Mouse (Mus musculus): ENCODE data around the gene Otulinl. TPM values are rescaled to one million over a fixed set of nuclear protein-coding genes. Genes with fewer than 3 reads are reported as not detected.

Otulinl gene
- polyA plus RNA-seq, 1 experiment from 2014 or later: 10.0 TPM

GRCm38 (mm10) chr15:27702031-27702971 is 20.9 kb upstream of the Otulinl start:
- peaks cover 14% of the 10 kb centered on the region for H3K4me1 ChIP-seq
- no peak overlapping the region for H3K4me3 ChIP-seq
- no peak overlapping the region for H3K9ac ChIP-seq
- ATAC-seq (ENCODE audit: low FRiP score): no peak
- H3K4me2 ChIP-seq (replicated peaks): no peak overlapping the region
- H3K9me3 ChIP-seq (replicated peaks): no peaks in the 10 kb centered on the region
- 42% methylated on average over 11 of the region's 11 CpGs for WGBS
- H3K27me3 ChIP-seq: no peaks in the 10 kb centered on the region
- no peaks in the 10 kb centered on the region for H3K36me3 ChIP-seq
- H3K27ac ChIP-seq: no peak overlapping the region

DNA sequence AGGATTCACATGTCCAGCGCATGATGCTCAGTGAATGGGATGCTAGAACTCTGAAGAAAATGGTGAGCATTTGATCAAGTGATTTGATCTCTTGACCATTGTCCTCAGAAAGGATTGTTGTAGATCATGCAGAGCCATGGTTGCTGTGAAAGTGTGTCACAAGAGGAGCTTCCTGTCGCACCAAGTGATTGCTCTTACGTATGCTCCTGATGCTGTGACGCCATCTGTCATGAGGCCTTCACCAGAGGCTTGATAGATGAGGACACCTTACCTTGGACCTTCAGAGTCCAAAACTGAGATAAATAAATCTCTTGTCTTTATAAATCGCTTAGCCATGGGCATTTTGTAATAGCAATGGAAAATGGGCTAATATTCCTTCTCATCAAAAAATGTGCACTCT is 16.3 kb upstream of the Otulinl start:
- WGBS: 93% methylated on average over 5 of the region's 5 CpGs

DNA sequence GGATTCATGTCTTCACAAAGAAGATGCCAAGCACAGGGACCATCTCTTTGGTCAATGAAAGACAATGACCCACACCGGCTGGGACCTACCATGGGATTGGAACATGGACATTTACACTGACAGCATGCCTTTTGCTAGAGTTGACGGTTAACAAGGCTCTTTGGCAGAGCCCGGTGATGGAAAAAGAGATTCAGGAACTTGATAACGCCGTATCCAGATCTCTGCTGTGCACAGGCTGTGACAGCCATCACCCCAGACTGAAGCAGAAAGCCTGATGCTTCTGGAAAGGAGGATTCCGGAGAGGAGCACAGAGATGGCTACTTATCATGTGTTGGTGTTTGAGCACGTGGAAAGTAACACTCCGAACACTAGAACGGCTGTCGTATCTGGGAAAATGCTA is 11.9 kb upstream of the Otulinl start:
- Histone ChIP-seq H3K27ac (no peak overlapping the region), H3K36me3 (no peaks in the 10 kb centered on the region), H3K4me3 (no peak overlapping the region), H3K9me3 (replicated peaks) (no peaks in the 10 kb centered on the region), H3K4me1 (no peaks in the 10 kb centered on the region), H3K27me3 (no peaks in the 10 kb centered on the region), H3K9ac (no peak overlapping the region), H3K4me2 (replicated peaks) (no peak overlapping the region)
- ATAC-seq (ENCODE audit: low FRiP score): no peak
- WGBS: 91% methylated on average over 10 of the region's 10 CpGs

More for the DNA sequence above, 16.3 kb upstream of the Otulinl start:
- Histone ChIP-seq H3K27ac (no peak overlapping the region), H3K4me1 (peaks cover 6% of the 10 kb centered on the region), H3K27me3 (no peaks in the 10 kb centered on the region), H3K4me2 (replicated peaks) (no peak overlapping the region), H3K9ac (no peak overlapping the region), H3K9me3 (replicated peaks) (no peaks in the 10 kb centered on the region), H3K4me3 (no peak overlapping the region), H3K36me3 (no peaks in the 10 kb centered on the region)
- no peak for ATAC-seq (ENCODE audit: low FRiP score)

- no peak overlapping the region for H3K4me3 ChIP-seq
- 69% methylated on average over 7 of the region's 7 CpGs for WGBS
- H3K4me2 ChIP-seq (replicated peaks): no peak overlapping the region
- ATAC-seq (ENCODE audit: low FRiP score): no peak
- H3K27ac ChIP-seq: no peak overlapping the region
- no peaks in the 10 kb centered on the region for H3K36me3 ChIP-seq
- H3K4me1 ChIP-seq: no peaks in the 10 kb centered on the region
- H3K9ac ChIP-seq: no peak overlapping the region
- H3K9me3 ChIP-seq (replicated peaks): no peaks in the 10 kb centered on the region
- no peaks in the 10 kb centered on the region for H3K27me3 ChIP-seq
Observed at GRCm38 (mm10) chr15:27692161-27692560, 10.8 kb upstream of the Otulinl start.

DNA sequence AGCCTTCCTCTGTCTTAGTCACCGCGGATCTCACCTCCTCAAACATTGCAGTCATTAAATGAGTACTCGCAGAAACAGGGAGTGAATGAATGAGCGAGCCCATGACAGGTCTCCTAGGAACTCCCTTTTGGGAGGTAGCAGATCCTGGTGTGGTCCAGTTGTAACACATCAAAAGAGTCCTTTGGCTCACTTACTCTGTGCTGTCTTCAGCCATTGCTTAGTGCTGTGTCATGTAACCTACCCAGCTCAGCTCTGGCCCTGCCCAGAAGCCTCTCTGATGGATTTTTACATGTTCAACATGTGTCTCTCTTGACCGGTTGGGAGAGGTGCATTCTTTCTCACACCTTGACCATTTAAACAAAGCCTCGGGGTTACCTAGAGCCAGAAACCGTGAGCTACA is 9.8 kb upstream of the Otulinl start:
- H3K27me3 ChIP-seq: no peaks in the 10 kb centered on the region
- WGBS: 94% methylated on average over 7 of the region's 7 CpGs
- H3K4me1 ChIP-seq: no peaks in the 10 kb centered on the region
- no peak overlapping the region for H3K27ac ChIP-seq
- H3K36me3 ChIP-seq: no peaks in the 10 kb centered on the region
- no peaks in the 10 kb centered on the region for H3K9me3 ChIP-seq (replicated peaks)
- ATAC-seq (ENCODE audit: low FRiP score): no peak
- no peak overlapping the region for H3K4me2 ChIP-seq (replicated peaks)
- no peak overlapping the region for H3K9ac ChIP-seq
- H3K4me3 ChIP-seq: no peak overlapping the region

- WGBS: 71% methylated on average over 9 of the region's 9 CpGs
- ATAC-seq (ENCODE audit: low FRiP score): no peak
Observed at GRCm38 (mm10) chr15:27688041-27688651, 6.8 kb upstream of the Otulinl start.

GRCm38 (mm10) chr15:27684813-27685212 is 3.4 kb upstream of the Otulinl start:
- no peak overlapping the region for H3K4me2 ChIP-seq (replicated peaks)
- no peaks in the 10 kb centered on the region; the same call in 1 of the 2 replicates for H3K27me3 ChIP-seq
- 90% methylated on average over 7 of the region's 7 CpGs for WGBS
- H3K9me3 ChIP-seq (replicated peaks): no peaks in the 10 kb centered on the region
- no peak overlapping the region for H3K9ac ChIP-seq
- H3K4me3 ChIP-seq: no peak overlapping the region
- no peak for ATAC-seq (ENCODE audit: low FRiP score)
- peaks cover 5% of the 10 kb centered on the region; the same call in 1 of the 2 replicates for H3K4me1 ChIP-seq
- H3K36me3 ChIP-seq: no peaks in the 10 kb centered on the region
- H3K27ac ChIP-seq: no peak overlapping the region

More at GRCm38 (mm10) chr15:27688041-27688651, 6.8 kb upstream of the Otulinl start:
- Histone ChIP-seq H3K9ac (no peak overlapping the region), H3K27me3 (no peaks in the 10 kb centered on the region), H3K4me2 (replicated peaks) (no peak overlapping the region), H3K9me3 (replicated peaks) (no peaks in the 10 kb centered on the region), H3K36me3 (no peaks in the 10 kb centered on the region), H3K4me3 (no peak overlapping the region), H3K4me1 (no peaks in the 10 kb centered on the region), H3K27ac (no peak overlapping the region)

DNA sequence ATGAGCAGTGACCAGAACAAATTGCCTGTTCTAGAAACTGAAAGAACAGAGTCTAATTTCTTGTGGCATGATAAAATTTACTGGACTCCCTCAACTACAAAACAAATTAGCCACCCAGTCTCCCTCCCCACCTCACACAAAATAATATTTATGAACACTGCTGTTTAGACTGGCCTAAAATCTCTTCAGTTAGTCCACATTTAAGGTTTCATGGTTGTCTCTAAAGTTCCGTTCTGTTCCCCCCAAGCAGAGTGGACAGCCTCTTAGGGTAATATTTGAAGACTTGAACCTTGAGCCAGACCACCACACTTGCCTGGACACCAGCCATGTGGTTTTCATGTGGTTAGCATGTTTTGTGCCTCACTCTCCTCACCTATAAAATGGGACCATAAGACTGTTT is 1.8 kb upstream of the Otulinl start:
- peaks cover 3% of the 10 kb centered on the region; the same call in 1 of the 2 replicates for H3K27me3 ChIP-seq
- no peak overlapping the region for H3K9ac ChIP-seq
- H3K4me3 ChIP-seq: no peak overlapping the region
- no peak overlapping the region for H3K4me2 ChIP-seq (replicated peaks)
- no peaks in the 10 kb centered on the region for H3K9me3 ChIP-seq (replicated peaks)
- WGBS: 89% methylated on average over 1 of the region's 1 CpGs
- no peaks in the 10 kb centered on the region for H3K36me3 ChIP-seq
- H3K27ac ChIP-seq: no peak overlapping the region
- ATAC-seq (ENCODE audit: low FRiP score): no peak
- H3K4me1 ChIP-seq: peaks cover 5% of the 10 kb centered on the region; the same call in 1 of the 2 replicates

GRCm38 (mm10) chr15:27682619-27683018 is 1.2 kb upstream of the Otulinl start:
- no peak overlapping the region for H3K4me3 ChIP-seq
- no peak overlapping the region for H3K4me2 ChIP-seq (replicated peaks)
- ATAC-seq (ENCODE audit: low FRiP score): no peak
- H3K36me3 ChIP-seq: no peaks in the 10 kb centered on the region
- no peak overlapping the region for H3K27ac ChIP-seq
- WGBS: 24% methylated on average over 9 of the region's 9 CpGs
- H3K9ac ChIP-seq: no peak overlapping the region
- H3K4me1 ChIP-seq: peaks cover 5% of the 10 kb centered on the region; the same call in 1 of the 2 replicates
- H3K9me3 ChIP-seq (replicated peaks): no peaks in the 10 kb centered on the region
- peaks cover 3% of the 10 kb centered on the region; the same call in 1 of the 2 replicates for H3K27me3 ChIP-seq

- H3K4me2 ChIP-seq (replicated peaks): peak overlapping the region; percentile 84
- peak overlapping the region; percentile 65 for H3K9ac ChIP-seq
- no peak overlapping the region; the same call in 1 of the 2 replicates for H3K27ac ChIP-seq
- 3% methylated on average over 28 of the region's 28 CpGs for WGBS
- no peak; the same call in 1 of the 2 replicates for ATAC-seq (ENCODE audit: low FRiP score)
- peaks cover 3% of the 10 kb centered on the region; the same call in 1 of the 2 replicates for H3K27me3 ChIP-seq
- H3K9me3 ChIP-seq (replicated peaks): no peaks in the 10 kb centered on the region
- H3K36me3 ChIP-seq: no peaks in the 10 kb centered on the region
- H3K4me1 ChIP-seq: peaks cover 8% of the 10 kb centered on the region; the same call in 1 of the 2 replicates
- H3K4me3 ChIP-seq: peak overlapping the region; percentile 62
Observed at GRCm38 (mm10) chr15:27680997-27681396, 382 bp downstream of the Otulinl start.

DNA sequence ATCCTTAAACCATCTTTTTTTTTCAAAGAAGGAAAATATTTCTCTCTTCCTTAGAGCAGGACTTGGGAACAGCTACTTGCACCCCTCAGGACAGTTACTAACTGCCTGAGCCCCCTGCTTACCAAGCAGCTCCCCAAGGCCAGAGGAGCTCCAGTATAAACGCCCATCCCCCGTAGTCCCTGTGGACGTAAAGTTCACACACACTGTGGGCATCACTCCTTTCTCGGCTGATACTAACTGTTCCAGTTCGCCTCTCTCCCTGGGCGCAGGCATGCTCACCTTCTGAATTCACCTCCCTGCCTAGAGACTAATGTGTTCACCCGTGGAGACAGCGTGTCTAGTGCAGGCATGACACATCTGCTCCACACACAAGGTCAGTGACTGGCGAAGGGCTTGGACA is 2.9 kb downstream of the Otulinl start:
- no peaks in the 10 kb centered on the region for H3K36me3 ChIP-seq
- H3K27ac ChIP-seq: no peak overlapping the region
- no peak overlapping the region for H3K9ac ChIP-seq
- peaks cover 8% of the 10 kb centered on the region; the same call in 1 of the 2 replicates for H3K4me1 ChIP-seq
- no peak overlapping the region for H3K4me3 ChIP-seq
- peaks cover 3% of the 10 kb centered on the region; the same call in 1 of the 2 replicates for H3K27me3 ChIP-seq
- no peak for ATAC-seq (ENCODE audit: low FRiP score)
- H3K4me2 ChIP-seq (replicated peaks): no peak overlapping the region
- H3K9me3 ChIP-seq (replicated peaks): no peaks in the 10 kb centered on the region
- WGBS: 85% methylated on average over 9 of the region's 9 CpGs

- Histone ChIP-seq H3K4me3 (no peak overlapping the region), H3K4me2 (replicated peaks) (no peak overlapping the region), H3K9me3 (replicated peaks) (no peaks in the 10 kb centered on the region), H3K27me3 (peaks cover 3% of the 10 kb centered on the region; the same call in 1 of the 2 replicates), H3K36me3 (no peaks in the 10 kb centered on the region), H3K27ac (no peak overlapping the region), H3K9ac (no peak overlapping the region), H3K4me1 (peaks cover 8% of the 10 kb centered on the region; the same call in 1 of the 2 replicates)
- WGBS: 86% methylated on average over 6 of the region's 6 CpGs
- ATAC-seq (ENCODE audit: low FRiP score): no peak
Observed at GRCm38 (mm10) chr15:27677801-27678200, 3.6 kb downstream of the Otulinl start.

All from hindbrain, embryonic 12.5 days (tissue).